Mouse (Mus musculus): Measurements from ENCODE around the gene Podn. TPM values are rescaled to one million over a fixed set of nuclear protein-coding genes. Genes with fewer than 3 reads are reported as not detected.

The Podn gene
- polyA plus RNA-seq, 1 experiment from 2014 or later, result 0.46 TPM

- H3K4me3 ChIP-seq (ENCODE audit: low read length), result no peak overlapping the region
- H3K36me3 ChIP-seq (ENCODE audit: control insufficient read depth, insufficient read depth, low read length), result no peaks in the 10 kb centered on the region
- no peak overlapping the region for H3K4me2 ChIP-seq (replicated peaks; ENCODE audit: low read depth, low read length)
- WGBS, result 67% methylated on average over 2 of the region's 2 CpGs
- H3K27ac ChIP-seq (ENCODE audit: low read depth, low read length), result no peak overlapping the region
- H3K27me3 ChIP-seq (ENCODE audit: control insufficient read depth, insufficient read depth, low read length), result no peaks in the 10 kb centered on the region
- no peaks in the 10 kb centered on the region for H3K9me3 ChIP-seq (ENCODE audit: control insufficient read depth, low read length)
- H3K9ac ChIP-seq (ENCODE audit: low read depth, low read length), result no peak overlapping the region
- no peak for ATAC-seq (ENCODE audit: low FRiP score, low TSS enrichment)
- no peaks in the 10 kb centered on the region for H3K4me1 ChIP-seq (ENCODE audit: control insufficient read depth, insufficient read depth, low read length)
Observed at GRCm38 (mm10) chr4:108014466-108014865, 81.8 kb downstream of the Podn start.

GRCm38 (mm10) chr4:108008541-108008940, 87.7 kb downstream of the Podn start:
- H3K36me3 ChIP-seq (ENCODE audit: control insufficient read depth, insufficient read depth, low read length), result no peaks in the 10 kb centered on the region
- H3K27me3 ChIP-seq (ENCODE audit: control insufficient read depth, insufficient read depth, low read length), result no peaks in the 10 kb centered on the region
- H3K4me3 ChIP-seq (ENCODE audit: low read length), result no peak overlapping the region
- no peak overlapping the region for H3K4me2 ChIP-seq (replicated peaks; ENCODE audit: low read depth, low read length)
- WGBS, result 63% methylated on average over 8 of the region's 8 CpGs
- no peak overlapping the region for H3K27ac ChIP-seq (ENCODE audit: low read depth, low read length)
- H3K9me3 ChIP-seq (ENCODE audit: control insufficient read depth, low read length), result no peaks in the 10 kb centered on the region
- no peaks in the 10 kb centered on the region for H3K4me1 ChIP-seq (ENCODE audit: control insufficient read depth, insufficient read depth, low read length)
- H3K9ac ChIP-seq (ENCODE audit: low read depth, low read length), result no peak overlapping the region
- no peak for ATAC-seq (ENCODE audit: low FRiP score, low TSS enrichment)

DNA sequence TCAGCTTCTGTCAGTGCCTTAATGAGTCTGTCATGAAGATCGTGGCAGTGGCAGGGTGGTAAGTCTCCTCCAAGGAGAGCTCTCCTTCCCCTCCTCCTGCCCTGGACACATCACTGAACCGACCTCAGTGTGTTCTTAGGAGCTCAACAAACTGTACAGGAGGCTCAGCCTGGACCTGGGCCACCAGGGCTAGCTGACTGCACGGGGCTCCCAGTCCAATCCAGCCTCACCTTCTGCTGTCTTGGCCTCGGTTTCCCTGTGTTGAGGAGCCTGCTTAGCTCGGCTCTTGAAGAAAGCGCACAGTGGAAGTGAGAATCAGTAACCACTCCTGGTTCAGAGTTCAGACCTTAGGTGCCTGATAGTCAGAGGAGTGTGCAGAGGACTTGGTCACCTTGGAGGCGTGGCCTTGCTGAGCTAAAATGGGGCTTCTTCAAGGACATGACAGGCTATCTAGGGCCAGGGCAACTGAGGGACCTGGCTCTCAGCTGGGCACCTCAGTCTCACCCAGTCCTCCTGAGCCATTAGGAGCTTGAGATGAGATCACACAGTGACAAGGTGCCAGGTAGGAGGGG, 88.6 kb downstream of the Podn start:
- Histone ChIP-seq H3K4me1 (ENCODE audit: control insufficient read depth, insufficient read depth, low read length) (no peaks in the 10 kb centered on the region), H3K4me3 (ENCODE audit: low read length) (no peak overlapping the region), H3K9me3 (ENCODE audit: control insufficient read depth, low read length) (no peaks in the 10 kb centered on the region), H3K4me2 (replicated peaks; ENCODE audit: low read depth, low read length) (no peak overlapping the region), H3K9ac (ENCODE audit: low read depth, low read length) (no peak overlapping the region), H3K27ac (ENCODE audit: low read depth, low read length) (no peak overlapping the region), H3K27me3 (ENCODE audit: control insufficient read depth, insufficient read depth, low read length) (no peaks in the 10 kb centered on the region), H3K36me3 (ENCODE audit: control insufficient read depth, insufficient read depth, low read length) (no peaks in the 10 kb centered on the region)
- no peak for ATAC-seq (ENCODE audit: low FRiP score, low TSS enrichment)
- WGBS, result 83% methylated on average over 7 of the region's 7 CpGs

GRCm38 (mm10) chr4:108005328-108005727, 90.9 kb downstream of the Podn start:
- ATAC-seq (ENCODE audit: low FRiP score, low TSS enrichment), result no peak
- 67% methylated on average over 7 of the region's 7 CpGs for WGBS
- Histone ChIP-seq H3K36me3 (ENCODE audit: control insufficient read depth, insufficient read depth, low read length) (no peaks in the 10 kb centered on the region), H3K9ac (ENCODE audit: low read depth, low read length) (no peak overlapping the region), H3K9me3 (ENCODE audit: control insufficient read depth, low read length) (no peaks in the 10 kb centered on the region), H3K4me1 (ENCODE audit: control insufficient read depth, insufficient read depth, low read length) (no peaks in the 10 kb centered on the region), H3K27me3 (ENCODE audit: control insufficient read depth, insufficient read depth, low read length) (no peaks in the 10 kb centered on the region), H3K27ac (ENCODE audit: low read depth, low read length) (no peak overlapping the region), H3K4me2 (replicated peaks; ENCODE audit: low read depth, low read length) (no peak overlapping the region), H3K4me3 (ENCODE audit: low read length) (no peak overlapping the region)

GRCm38 (mm10) chr4:107999380-107999779, 96.9 kb downstream of the Podn start:
- Histone ChIP-seq H3K9me3 (ENCODE audit: control insufficient read depth, low read length) (no peaks in the 10 kb centered on the region), H3K4me3 (ENCODE audit: low read length) (no peak overlapping the region), H3K4me1 (ENCODE audit: control insufficient read depth, insufficient read depth, low read length) (peaks cover 7% of the 10 kb centered on the region; the same call in 1 of the 2 replicates), H3K27me3 (ENCODE audit: control insufficient read depth, insufficient read depth, low read length) (no peaks in the 10 kb centered on the region; the same call in 1 of the 2 replicates), H3K9ac (ENCODE audit: low read depth, low read length) (no peak overlapping the region), H3K36me3 (ENCODE audit: control insufficient read depth, insufficient read depth, low read length) (no peaks in the 10 kb centered on the region), H3K4me2 (replicated peaks; ENCODE audit: low read depth, low read length) (no peak overlapping the region), H3K27ac (ENCODE audit: low read depth, low read length) (no peak overlapping the region)
- 82% methylated on average over 1 of the region's 1 CpGs for WGBS
- no peak for ATAC-seq (ENCODE audit: low FRiP score, low TSS enrichment)

- WGBS, result 13% methylated on average over 11 of the region's 11 CpGs
- H3K27ac ChIP-seq (ENCODE audit: low read depth, low read length), result no peak overlapping the region
Observed at GRCm38 (mm10) chr4:107998641-107999332, 97.5 kb downstream of the Podn start.

GRCm38 (mm10) chr4:107996418-107996986, 99.7 kb downstream of the Podn start:
- H3K4me2 ChIP-seq (replicated peaks; ENCODE audit: low read depth, low read length), result no peak overlapping the region
- H3K27me3 ChIP-seq (ENCODE audit: control insufficient read depth, insufficient read depth, low read length), result no peaks in the 10 kb centered on the region; the same call in 1 of the 2 replicates
- no peaks in the 10 kb centered on the region for H3K9me3 ChIP-seq (ENCODE audit: control insufficient read depth, low read length)
- no peak overlapping the region for H3K9ac ChIP-seq (ENCODE audit: low read depth, low read length)
- H3K4me3 ChIP-seq (ENCODE audit: low read length), result no peak overlapping the region
- H3K4me1 ChIP-seq (ENCODE audit: control insufficient read depth, insufficient read depth, low read length), result peaks cover 7% of the 10 kb centered on the region; the same call in 1 of the 2 replicates
- no peaks in the 10 kb centered on the region for H3K36me3 ChIP-seq (ENCODE audit: control insufficient read depth, insufficient read depth, low read length)
- H3K27ac ChIP-seq (ENCODE audit: low read depth, low read length), result no peak overlapping the region
- no peak for ATAC-seq (ENCODE audit: low FRiP score, low TSS enrichment)
- whole genome bisulfite sequencing, result 93% methylated on average over 9 of the region's 9 CpGs

More at GRCm38 (mm10) chr4:107998641-107999332, 97.5 kb downstream of the Podn start:
- Histone ChIP-seq H3K9me3 (ENCODE audit: control insufficient read depth, low read length) (no peaks in the 10 kb centered on the region), H3K4me3 (ENCODE audit: low read length) (no peak overlapping the region), H3K36me3 (ENCODE audit: control insufficient read depth, insufficient read depth, low read length) (no peaks in the 10 kb centered on the region), H3K4me2 (replicated peaks; ENCODE audit: low read depth, low read length) (no peak overlapping the region), H3K27me3 (ENCODE audit: control insufficient read depth, insufficient read depth, low read length) (no peaks in the 10 kb centered on the region; the same call in 1 of the 2 replicates), H3K4me1 (ENCODE audit: control insufficient read depth, insufficient read depth, low read length) (peaks cover 7% of the 10 kb centered on the region; the same call in 1 of the 2 replicates), H3K9ac (ENCODE audit: low read depth, low read length) (no peak overlapping the region)
- ATAC-seq (ENCODE audit: low FRiP score, low TSS enrichment), result no peak

DNA sequence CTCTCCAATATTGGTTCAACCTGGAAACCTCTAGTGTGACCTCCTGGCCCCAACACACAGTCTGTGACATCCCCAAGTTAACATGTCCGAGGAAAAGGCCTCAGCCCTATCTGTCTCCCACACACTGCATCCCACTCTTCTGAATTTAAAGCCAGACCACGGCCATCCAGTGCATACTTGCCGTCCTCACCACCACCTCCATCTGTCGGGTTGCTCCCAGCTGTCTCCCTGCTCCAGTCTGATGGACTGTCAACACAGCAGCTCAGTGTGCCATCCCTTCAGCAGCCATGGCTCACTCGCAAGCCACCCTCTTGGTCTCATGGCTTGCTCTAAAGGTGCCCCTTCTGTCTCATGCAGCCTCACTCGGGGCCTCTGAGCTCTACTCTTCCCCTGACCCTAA, 100.5 kb downstream of the Podn start:
- no peak for ATAC-seq (ENCODE audit: low FRiP score, low TSS enrichment)
- Histone ChIP-seq H3K27me3 (ENCODE audit: control insufficient read depth, insufficient read depth, low read length) (no peaks in the 10 kb centered on the region; the same call in 1 of the 2 replicates), H3K4me1 (ENCODE audit: control insufficient read depth, insufficient read depth, low read length) (peaks cover 7% of the 10 kb centered on the region; the same call in 1 of the 2 replicates), H3K27ac (ENCODE audit: low read depth, low read length) (no peak overlapping the region), H3K4me2 (replicated peaks; ENCODE audit: low read depth, low read length) (no peak overlapping the region), H3K36me3 (ENCODE audit: control insufficient read depth, insufficient read depth, low read length) (no peaks in the 10 kb centered on the region), H3K9ac (ENCODE audit: low read depth, low read length) (no peak overlapping the region), H3K4me3 (ENCODE audit: low read length) (no peak overlapping the region), H3K9me3 (ENCODE audit: control insufficient read depth, low read length) (no peaks in the 10 kb centered on the region)
- 78% methylated on average over 6 of the region's 6 CpGs for WGBS

GRCm38 (mm10) chr4:107995011-107995410, 101.2 kb downstream of the Podn start:
- H3K9me3 ChIP-seq (ENCODE audit: control insufficient read depth, low read length), result no peaks in the 10 kb centered on the region
- 96% methylated on average over 6 of the region's 6 CpGs for WGBS
- H3K4me3 ChIP-seq (ENCODE audit: low read length), result no peak overlapping the region
- no peaks in the 10 kb centered on the region for H3K36me3 ChIP-seq (ENCODE audit: control insufficient read depth, insufficient read depth, low read length)
- no peak overlapping the region for H3K9ac ChIP-seq (ENCODE audit: low read depth, low read length)
- H3K27me3 ChIP-seq (ENCODE audit: control insufficient read depth, insufficient read depth, low read length), result no peaks in the 10 kb centered on the region; the same call in 1 of the 2 replicates
- no peak overlapping the region for H3K27ac ChIP-seq (ENCODE audit: low read depth, low read length)
- peaks cover 7% of the 10 kb centered on the region; the same call in 1 of the 2 replicates for H3K4me1 ChIP-seq (ENCODE audit: control insufficient read depth, insufficient read depth, low read length)
- ATAC-seq (ENCODE audit: low FRiP score, low TSS enrichment), result no peak
- H3K4me2 ChIP-seq (replicated peaks; ENCODE audit: low read depth, low read length), result no peak overlapping the region
